Mouse (Mus musculus): Measurements from ENCODE around the gene Aqp6. TPM values are rescaled to one million over a fixed set of nuclear protein-coding genes. Genes with fewer than 3 reads are reported as not detected.

Gene Aqp6
- polyA plus RNA-seq (2016; fragmentation: Nextera tagmentation; extraction: Ambion mirVana), result 0.06 TPM in 1 of 2 replicates, not detected in the other

DNA sequence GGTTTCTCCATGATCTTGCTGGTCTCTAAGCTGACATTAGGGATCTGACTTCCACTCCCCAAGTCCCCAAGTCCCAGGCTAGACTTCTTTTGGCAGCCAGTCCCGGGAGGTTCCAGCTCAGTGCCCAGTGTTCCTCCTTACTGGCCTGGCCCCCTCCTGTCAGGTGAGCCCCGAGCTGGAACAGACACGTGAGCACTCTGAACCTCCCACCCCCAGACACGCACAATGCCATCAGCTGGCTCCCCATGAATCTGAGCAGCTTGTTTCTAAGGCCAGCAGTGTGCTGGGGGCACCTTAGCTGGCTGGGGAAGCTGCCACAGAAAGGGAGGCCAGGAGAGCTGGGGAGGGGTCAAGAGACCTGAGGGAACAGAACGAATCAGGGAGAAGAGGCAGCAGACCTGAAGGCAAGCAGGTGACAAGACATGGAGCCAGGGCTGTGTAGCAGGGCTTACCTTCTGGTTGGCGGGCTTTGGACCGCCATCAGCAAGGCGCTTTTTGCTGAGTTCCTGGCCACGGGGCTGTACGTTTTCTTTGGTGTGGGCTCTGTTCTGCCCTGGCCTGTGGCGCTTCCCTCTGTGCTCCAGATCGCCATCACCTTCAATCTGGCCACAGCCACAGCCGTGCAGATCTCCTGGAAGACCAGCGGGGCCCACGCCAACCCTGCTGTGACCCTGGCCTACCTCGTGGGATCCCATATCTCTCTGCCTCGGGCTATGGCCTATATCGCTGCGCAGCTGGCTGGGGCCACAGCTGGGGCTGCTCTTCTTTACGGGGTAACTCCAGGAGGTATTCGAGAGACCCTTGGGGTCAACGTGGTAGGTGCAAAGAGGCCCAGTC is at the start of gene Aqp6:
Gene Aqp6 (plus strand): TSS at position 415 of the 837 bp plus-strand sequence.
- H3K9me3 ChIP-seq, result no peaks in the 10 kb centered on the region
- peak within 1 kb of the TSS; percentile 64; the same call in 1 of the 2 replicates for H3K27ac ChIP-seq
- H3K36me3 ChIP-seq, result no peaks in the 10 kb centered on the region
- H3K4me3 ChIP-seq, result 0 out of 2 replicates have a peak within 1 kb of the TSS, but pooled peaks have one; percentile 4
- H3K27me3 ChIP-seq (ENCODE audit: insufficient read depth, poor library complexity, severe bottlenecking), result peaks cover 83% of the 10 kb centered on the region
- peaks cover 61% of the 10 kb centered on the region for H3K4me1 ChIP-seq
- DNase-seq (ENCODE audit: low spot score), result no peak
- WGBS, result 52% methylated on average over 22 of the region's 22 CpGs

GRCm38 (mm10) chr15:99553767-99554166 is 47.4 kb upstream of the Aqp6 start:
- H3K27ac ChIP-seq, result no peak overlapping the region
- H3K4me3 ChIP-seq, result no peak overlapping the region
- H3K36me3 ChIP-seq, result no peaks in the 10 kb centered on the region
- no peaks in the 10 kb centered on the region for H3K9me3 ChIP-seq
- 52% methylated on average over 6 of the region's 6 CpGs for WGBS
- peaks cover 56% of the 10 kb centered on the region for H3K27me3 ChIP-seq (ENCODE audit: insufficient read depth, poor library complexity, severe bottlenecking)
- DNase-seq (ENCODE audit: low spot score), result no peak
- H3K4me1 ChIP-seq, result peaks cover 5% of the 10 kb centered on the region

DNA sequence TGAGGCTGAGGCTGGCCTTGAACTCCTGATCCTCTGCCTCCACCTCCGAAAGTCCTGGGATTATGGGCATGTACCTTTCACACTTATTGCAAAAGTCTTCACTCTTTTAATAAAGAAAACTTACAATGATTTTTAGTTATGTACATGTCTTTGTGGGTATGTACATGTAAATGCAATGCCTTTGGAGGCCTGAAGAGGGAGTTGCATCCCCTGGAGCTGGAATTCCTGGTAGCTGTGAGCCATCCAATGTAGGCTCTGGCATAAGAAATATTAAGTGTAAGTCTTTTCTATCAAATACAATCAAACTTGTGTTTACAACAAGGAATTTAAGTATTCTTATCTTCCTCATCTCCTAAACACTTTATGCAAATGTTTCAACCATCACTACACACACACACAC is 42.3 kb upstream of the Aqp6 start:
- Histone ChIP-seq H3K36me3 (no peaks in the 10 kb centered on the region), H3K27me3 (ENCODE audit: insufficient read depth, poor library complexity, severe bottlenecking) (peaks cover 71% of the 10 kb centered on the region), H3K4me1 (0 out of 2 replicates have a peak, but pooled peaks cover 2% of the 10 kb centered on the region), H3K4me3 (no peak overlapping the region), H3K9me3 (no peaks in the 10 kb centered on the region), H3K27ac (no peak overlapping the region)
- 81% methylated on average over 1 of the region's 1 CpGs for WGBS
- DNase-seq (ENCODE audit: low spot score), result no peak

DNA sequence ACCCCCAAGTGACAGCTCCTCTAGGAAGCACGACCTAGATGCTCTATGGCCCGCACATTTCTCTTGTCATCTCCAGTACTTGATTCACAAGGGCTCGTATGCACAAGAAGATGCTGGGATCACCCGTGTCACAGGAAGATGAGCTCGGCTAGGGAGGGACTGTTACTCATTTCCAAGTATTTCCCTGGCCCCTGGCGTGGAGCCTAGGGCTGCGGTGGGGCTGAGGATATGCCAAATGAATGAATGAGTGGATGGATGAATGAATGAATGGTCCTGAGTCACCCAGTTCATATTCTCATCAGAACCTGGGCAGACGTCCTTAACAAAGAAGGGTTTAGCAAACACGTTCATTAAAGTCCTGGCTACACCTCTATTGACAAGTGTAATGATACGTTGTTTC is 41.0 kb upstream of the Aqp6 start:
- no peak for DNase-seq (ENCODE audit: low spot score)
- no peak overlapping the region for H3K27ac ChIP-seq
- H3K9me3 ChIP-seq, result no peaks in the 10 kb centered on the region
- WGBS, result 77% methylated on average over 10 of the region's 10 CpGs
- H3K4me1 ChIP-seq, result peaks cover 11% of the 10 kb centered on the region; the same call in 1 of the 2 replicates
- no peaks in the 10 kb centered on the region for H3K36me3 ChIP-seq
- H3K4me3 ChIP-seq, result no peak overlapping the region
- H3K27me3 ChIP-seq (ENCODE audit: insufficient read depth, poor library complexity, severe bottlenecking), result peaks cover 71% of the 10 kb centered on the region

GRCm38 (mm10) chr15:99567371-99567770 is 33.8 kb upstream of the Aqp6 start:
- no peaks in the 10 kb centered on the region for H3K9me3 ChIP-seq
- H3K27ac ChIP-seq, result no peak overlapping the region
- H3K27me3 ChIP-seq (ENCODE audit: insufficient read depth, poor library complexity, severe bottlenecking), result peaks cover 86% of the 10 kb centered on the region
- no peak for DNase-seq (ENCODE audit: low spot score)
- 78% methylated on average over 4 of the region's 4 CpGs for WGBS
- H3K36me3 ChIP-seq, result no peaks in the 10 kb centered on the region
- peaks cover 11% of the 10 kb centered on the region; the same call in 1 of the 2 replicates for H3K4me1 ChIP-seq
- H3K4me3 ChIP-seq, result no peak overlapping the region

DNA sequence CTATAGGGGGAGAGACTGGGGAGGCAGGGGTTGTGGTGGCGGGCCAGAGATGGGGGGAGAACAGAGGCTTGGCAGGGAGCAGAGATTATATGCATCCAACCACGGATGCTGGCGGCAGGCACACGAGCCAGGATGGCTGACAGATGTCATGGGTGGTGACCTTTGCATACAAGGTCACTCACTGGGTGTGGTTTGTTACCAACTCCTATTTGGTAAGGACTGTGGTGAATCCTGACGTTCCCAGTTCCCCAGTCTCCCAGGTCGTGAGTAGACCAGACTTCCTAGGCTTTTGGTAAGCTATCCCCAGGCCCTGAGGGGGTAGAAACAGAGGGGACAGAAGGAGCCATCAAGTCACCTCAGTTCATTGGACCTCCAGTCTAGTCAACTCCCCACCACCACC is 32.5 kb upstream of the Aqp6 start:
- peaks cover 83% of the 10 kb centered on the region for H3K27me3 ChIP-seq (ENCODE audit: insufficient read depth, poor library complexity, severe bottlenecking)
- H3K9me3 ChIP-seq, result no peaks in the 10 kb centered on the region
- no peaks in the 10 kb centered on the region for H3K36me3 ChIP-seq
- 71% methylated on average over 6 of the region's 6 CpGs for WGBS
- no peak overlapping the region for H3K4me3 ChIP-seq
- no peak for DNase-seq (ENCODE audit: low spot score)
- H3K4me1 ChIP-seq, result peaks cover 11% of the 10 kb centered on the region; the same call in 1 of the 2 replicates
- H3K27ac ChIP-seq, result no peak overlapping the region

GRCm38 (mm10) chr15:99569123-99569522 is 32.1 kb upstream of the Aqp6 start:
- Histone ChIP-seq H3K4me3 (no peak overlapping the region), H3K4me1 (peaks cover 8% of the 10 kb centered on the region; the same call in 1 of the 2 replicates), H3K27me3 (ENCODE audit: insufficient read depth, poor library complexity, severe bottlenecking) (peaks cover 83% of the 10 kb centered on the region), H3K27ac (no peak overlapping the region), H3K36me3 (no peaks in the 10 kb centered on the region), H3K9me3 (no peaks in the 10 kb centered on the region)
- DNase-seq (ENCODE audit: low spot score), result no peak
- 80% methylated on average over 10 of the region's 10 CpGs for WGBS

DNA sequence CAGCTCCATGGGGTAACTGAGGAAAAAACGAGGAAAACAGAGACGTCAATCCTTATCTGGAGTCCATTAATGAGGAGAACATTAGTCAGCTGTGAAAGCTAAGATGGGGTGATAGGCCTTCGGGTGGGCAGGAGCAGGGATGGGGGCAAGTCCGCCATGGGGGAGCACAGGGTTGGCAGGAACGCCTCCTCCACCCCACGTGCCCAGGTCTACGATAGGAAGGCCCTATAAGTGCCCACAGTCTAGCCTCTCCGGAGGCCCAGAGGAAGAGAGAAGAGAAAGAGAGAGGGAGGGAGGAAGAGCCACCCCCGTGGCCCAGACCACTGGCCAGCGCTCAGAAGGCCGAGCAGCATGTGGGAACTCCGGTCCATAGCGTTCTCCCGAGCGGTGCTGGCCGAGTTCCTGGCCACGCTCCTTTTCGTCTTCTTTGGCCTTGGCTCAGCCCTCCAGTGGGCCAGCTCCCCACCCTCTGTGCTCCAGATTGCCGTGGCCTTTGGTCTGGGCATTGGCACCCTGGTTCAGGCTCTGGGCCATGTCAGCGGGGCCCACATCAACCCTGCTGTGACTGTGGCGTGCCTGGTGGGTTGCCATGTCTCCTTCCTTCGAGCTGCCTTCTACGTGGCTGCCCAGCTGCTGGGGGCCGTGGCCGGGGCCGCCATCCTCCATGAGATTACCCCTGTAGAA is 22.3 kb upstream of the Aqp6 start, which contains the start of gene Aqp2:
Gene Aqp2 (plus strand): TSS at position 254 of the 684 bp plus-strand sequence.
- no peaks in the 10 kb centered on the region for H3K9me3 ChIP-seq
- H3K27me3 ChIP-seq (ENCODE audit: insufficient read depth, poor library complexity, severe bottlenecking), result peaks cover 89% of the 10 kb centered on the region
- peaks cover 10% of the 10 kb centered on the region for H3K4me1 ChIP-seq
- H3K4me3 ChIP-seq, result no peak within 1 kb of the TSS
- DNase-seq (ENCODE audit: low spot score), result no peak
- H3K36me3 ChIP-seq, result no peaks in the 10 kb centered on the region
- no peak within 1 kb of the TSS for H3K27ac ChIP-seq
- 75% methylated on average over 26 of the region's 26 CpGs for WGBS

- no peak for DNase-seq (ENCODE audit: low spot score)
- Histone ChIP-seq H3K4me1 (peaks cover 28% of the 10 kb centered on the region), H3K9me3 (no peaks in the 10 kb centered on the region), H3K27me3 (ENCODE audit: insufficient read depth, poor library complexity, severe bottlenecking) (peaks cover 98% of the 10 kb centered on the region), H3K27ac (0 out of 2 replicates have a peak overlapping the region, but pooled peaks have one; percentile 52), H3K4me3 (peak overlapping the region; percentile 51), H3K36me3 (no peaks in the 10 kb centered on the region)
- WGBS, result 3% methylated on average over 54 of the region's 54 CpGs
These were observed 17.5 kb upstream of the Aqp6 start for GRCm38 (mm10) chr15:99583463-99584344.

DNA sequence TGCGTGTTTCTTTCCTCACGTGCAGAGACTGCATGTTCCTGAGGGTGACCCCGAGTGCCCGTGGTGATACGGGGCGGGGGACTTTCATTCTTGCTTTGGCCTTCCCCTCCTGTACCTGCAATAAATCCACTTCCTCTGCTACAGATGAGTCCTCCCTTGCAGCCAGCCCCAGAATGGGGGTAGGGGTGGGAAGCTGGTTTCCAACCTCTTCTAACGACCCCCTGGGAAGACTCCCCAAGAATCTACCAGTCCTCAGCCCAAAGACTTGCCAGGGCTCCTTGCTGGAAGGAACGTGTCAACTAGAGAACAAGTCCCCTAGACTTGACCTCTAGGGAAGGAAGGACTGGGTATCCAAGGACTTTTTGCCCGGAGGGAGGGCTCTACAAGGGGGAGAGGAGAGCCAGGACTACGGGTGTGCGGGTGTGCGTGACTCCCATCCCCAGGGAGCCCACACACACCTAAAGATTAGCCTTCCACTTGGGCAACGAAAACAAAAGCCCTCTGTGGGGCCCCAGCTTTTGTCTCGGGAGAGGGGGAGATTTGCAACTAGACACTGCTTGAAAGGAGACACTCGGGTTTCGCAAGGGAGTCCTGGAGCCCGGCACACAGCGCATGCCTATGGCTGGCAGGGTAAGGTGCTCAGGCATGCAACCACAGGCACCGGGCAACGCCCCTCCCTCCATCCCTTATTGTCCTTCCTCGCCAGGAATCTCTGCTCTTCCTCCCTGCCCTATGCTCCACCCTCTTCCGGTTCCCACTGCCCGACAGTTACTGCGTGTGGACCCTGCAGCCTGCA is 16.6 kb upstream of the Aqp6 start:
- peaks cover 98% of the 10 kb centered on the region for H3K27me3 ChIP-seq (ENCODE audit: insufficient read depth, poor library complexity, severe bottlenecking)
- no peaks in the 10 kb centered on the region for H3K36me3 ChIP-seq
- no peak for DNase-seq (ENCODE audit: low spot score)
- peaks cover 29% of the 10 kb centered on the region for H3K4me1 ChIP-seq
- H3K4me3 ChIP-seq, result peak overlapping the region; percentile 51
- 3% methylated on average over 24 of the region's 24 CpGs for WGBS
- H3K9me3 ChIP-seq, result no peaks in the 10 kb centered on the region
- no peak overlapping the region; the same call in 1 of the 2 replicates for H3K27ac ChIP-seq

GRCm38 (mm10) chr15:99585741-99586140 is 15.5 kb upstream of the Aqp6 start:
- Histone ChIP-seq H3K4me1 (peaks cover 36% of the 10 kb centered on the region), H3K27me3 (ENCODE audit: insufficient read depth, poor library complexity, severe bottlenecking) (peaks cover 98% of the 10 kb centered on the region), H3K36me3 (no peaks in the 10 kb centered on the region), H3K9me3 (no peaks in the 10 kb centered on the region), H3K4me3 (no peak overlapping the region), H3K27ac (no peak overlapping the region)
- whole genome bisulfite sequencing, result 49% methylated on average over 6 of the region's 6 CpGs
- DNase-seq (ENCODE audit: low spot score), result no peak

DNA sequence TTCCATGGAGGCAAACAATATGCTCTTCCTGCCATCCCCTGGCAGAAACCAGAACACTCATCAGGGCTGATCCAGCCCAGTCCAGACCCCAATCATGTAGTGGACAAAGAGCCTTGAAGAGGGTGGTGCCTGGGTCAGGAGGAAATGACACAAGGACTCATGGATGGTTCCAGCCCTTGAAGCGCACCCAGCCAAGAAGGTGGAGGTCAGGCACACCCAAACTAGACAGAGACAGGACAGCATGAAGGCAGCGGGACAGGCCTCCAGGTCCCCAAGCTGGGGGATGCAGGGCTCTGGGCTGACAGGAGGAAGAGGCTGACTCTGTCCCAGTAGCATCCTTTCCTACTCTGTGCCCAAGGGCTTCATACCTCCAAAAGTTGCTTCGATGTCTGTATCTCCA is 14.7 kb upstream of the Aqp6 start:
- H3K27ac ChIP-seq, result no peak overlapping the region
- peaks cover 42% of the 10 kb centered on the region for H3K4me1 ChIP-seq
- no peaks in the 10 kb centered on the region for H3K9me3 ChIP-seq
- H3K27me3 ChIP-seq (ENCODE audit: insufficient read depth, poor library complexity, severe bottlenecking), result peaks cover 98% of the 10 kb centered on the region
- 88% methylated on average over 3 of the region's 3 CpGs for WGBS
- H3K36me3 ChIP-seq, result no peaks in the 10 kb centered on the region
- DNase-seq (ENCODE audit: low spot score), result no peak
- H3K4me3 ChIP-seq, result no peak overlapping the region
